Mouse (Mus musculus) hematopoietic stem cell, adult 5-6 weeks (primary cell): ENCODE measurements around the gene Tbc1d30. TPM values are rescaled to one million over a fixed set of nuclear protein-coding genes. Genes with fewer than 3 reads are reported as not detected.
A peak's percentile ranks its signal among the peaks of the same experiment; 100 is the strongest.

Experiments used
- ATAC-seq, 2 experiments: fragments of 125-278 bp in 1 of 2; replicated peaks in 1 of 2; 2 replicates each; pipeline ENCODE4 v1.8.0; 2016 to 2017; ENCODE audit warnings: inconsistent platforms in 2 of 2, mild to moderate bottlenecking in 2 of 2, moderate number of reproducible peaks in 2 of 2, low read depth in 1 of 2, moderate TSS enrichment in 1 of 2; ENCODE audit not compliant: low FRiP score in 2 of 2, poor library complexity in 2 of 2, severe bottlenecking in 2 of 2, insufficient read depth in 1 of 2, low TSS enrichment in 1 of 2
- total RNA-seq: library from RNA; stranded (forward); fragments of 172-1452, 232-1000 nt; gene quantifications from 2 replicates; pipeline ENCODE4 v1.2.3, GENCODE M21; 2017

Tbc1d30 gene
- total RNA-seq: 0.63 and 1.7 TPM in 2 replicates

DNA sequence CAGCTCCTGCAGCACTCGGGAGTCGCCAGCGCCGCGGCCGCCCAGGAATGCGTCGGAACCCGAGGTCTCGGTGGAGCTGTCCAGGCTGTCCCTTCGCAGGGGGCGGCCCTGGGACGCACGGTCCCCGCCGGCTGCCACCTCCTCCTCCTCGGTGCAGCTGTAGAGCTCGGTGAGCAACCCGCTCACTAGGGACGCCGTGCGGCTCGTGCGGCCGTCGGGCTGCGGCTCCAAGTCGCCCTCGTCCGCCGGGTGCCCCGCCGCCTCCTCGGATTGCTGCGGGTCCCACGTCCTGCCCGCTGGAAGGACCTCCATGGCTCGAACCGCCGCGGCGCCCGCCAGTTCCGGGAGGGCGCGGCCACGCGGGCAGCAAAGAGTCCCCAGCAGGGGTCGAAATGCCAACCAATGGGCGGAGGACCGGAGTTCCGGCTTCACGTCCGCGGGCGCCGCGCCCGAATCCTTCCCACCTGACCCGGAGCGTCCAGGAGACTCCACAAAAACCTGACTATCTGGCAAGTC lies at the start of gene Tbc1d30:
Gene Tbc1d30 (minus strand): TSS at position 213 of the 516 bp plus-strand sequence.
- peak; percentile 67 to 80; a peak in 3 of 4 replicates for ATAC-seq

DNA sequence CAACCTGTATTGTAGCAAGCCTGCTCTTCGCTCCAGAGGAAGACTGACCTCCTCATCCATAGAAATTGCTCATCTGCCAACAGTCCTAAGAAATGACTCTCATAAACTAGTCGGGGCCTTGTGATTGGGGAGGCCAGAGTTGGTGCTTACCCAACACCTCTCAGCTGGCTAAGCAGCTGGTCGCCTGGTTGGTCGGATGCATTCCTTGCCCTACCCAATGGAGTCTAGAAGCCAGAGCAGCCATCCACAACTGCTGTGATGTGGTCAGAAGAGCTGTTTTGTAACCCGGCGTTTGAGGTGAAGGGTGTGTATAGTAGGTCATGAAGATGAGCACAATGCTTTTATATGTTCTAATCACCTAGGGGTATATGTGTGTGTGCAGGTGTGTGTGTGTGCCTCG lies 47.5 kb upstream of the Tbc1d30 start:
- no peak for ATAC-seq

DNA sequence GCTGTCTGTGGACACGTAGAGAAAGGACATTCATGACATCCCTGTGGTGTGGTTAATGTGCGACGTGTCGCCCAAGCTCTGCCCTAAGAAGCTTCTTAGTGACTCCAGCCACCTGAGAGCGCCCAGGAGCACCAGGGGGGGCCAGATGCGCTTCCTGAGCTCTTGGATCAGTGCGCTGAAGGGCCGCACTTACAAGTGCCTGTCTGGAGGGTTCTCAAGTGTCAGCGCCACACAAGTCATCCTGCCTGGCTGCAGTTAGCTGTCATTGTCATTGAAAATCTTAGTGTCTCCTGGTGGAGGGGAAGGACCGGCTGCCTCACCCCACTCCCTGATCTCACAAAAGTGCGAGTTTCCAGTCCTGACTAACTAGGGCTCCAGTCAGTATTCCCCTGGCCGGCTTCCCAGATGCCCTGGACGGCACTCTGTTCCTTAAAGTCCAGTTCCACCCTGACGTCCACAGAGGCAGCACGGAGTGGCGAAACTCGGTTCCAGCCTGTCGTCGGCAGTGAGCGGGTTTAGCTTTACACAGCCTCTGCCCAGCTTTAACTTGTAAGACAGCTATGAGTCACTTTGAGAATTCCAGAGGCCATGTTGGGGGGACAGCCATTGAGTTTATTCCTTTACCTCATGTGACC lies 44.6 kb upstream of the Tbc1d30 start:
- ATAC-seq: no peak

DNA sequence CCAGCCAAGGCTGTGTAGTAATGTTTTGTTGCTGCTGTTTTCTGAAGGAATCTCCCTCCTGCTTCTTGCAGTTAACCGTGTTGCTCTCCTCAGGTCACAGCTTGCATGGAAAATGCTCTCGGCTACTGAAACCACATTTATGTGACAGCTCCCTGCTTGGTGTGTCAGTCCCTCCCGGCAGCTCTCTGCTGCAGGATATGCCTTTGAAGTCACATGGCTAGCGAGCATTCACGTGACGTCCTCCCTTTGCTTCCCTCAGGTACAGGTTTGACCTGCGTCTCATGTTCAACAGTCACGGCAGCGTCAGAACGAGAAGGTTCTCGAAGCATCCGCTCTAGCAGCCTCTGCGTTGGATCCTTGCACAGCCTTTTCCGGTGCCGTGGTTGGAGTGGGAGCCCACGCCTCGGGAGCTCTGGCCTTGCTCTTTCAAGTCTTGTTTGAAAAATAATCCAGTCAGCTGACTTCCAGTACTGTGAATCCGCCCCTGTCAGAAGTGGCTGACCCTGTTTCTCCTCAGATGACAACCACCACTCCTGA lies 43.8 kb upstream of the Tbc1d30 start:
- no peak for ATAC-seq

DNA sequence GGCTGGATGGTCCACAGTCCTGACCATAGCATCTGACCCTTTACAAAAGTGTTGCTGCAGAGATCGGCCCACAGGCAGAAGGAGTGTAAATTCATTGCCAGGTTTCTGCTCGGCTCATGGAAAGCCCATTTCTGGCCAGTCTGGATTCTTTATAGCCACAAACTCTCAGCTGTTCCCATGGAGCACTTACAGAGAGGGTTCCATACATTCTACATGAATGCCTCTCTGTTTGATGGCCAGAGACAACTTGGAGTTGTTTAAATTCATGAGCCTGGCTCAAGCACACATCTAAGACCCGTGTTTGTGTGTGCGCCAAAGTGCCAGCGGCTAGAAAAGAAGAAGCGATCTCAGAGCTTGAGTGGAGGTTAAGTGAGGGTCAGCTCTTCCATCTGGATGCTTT lies 43.2 kb upstream of the Tbc1d30 start:
- ATAC-seq: no peak

DNA sequence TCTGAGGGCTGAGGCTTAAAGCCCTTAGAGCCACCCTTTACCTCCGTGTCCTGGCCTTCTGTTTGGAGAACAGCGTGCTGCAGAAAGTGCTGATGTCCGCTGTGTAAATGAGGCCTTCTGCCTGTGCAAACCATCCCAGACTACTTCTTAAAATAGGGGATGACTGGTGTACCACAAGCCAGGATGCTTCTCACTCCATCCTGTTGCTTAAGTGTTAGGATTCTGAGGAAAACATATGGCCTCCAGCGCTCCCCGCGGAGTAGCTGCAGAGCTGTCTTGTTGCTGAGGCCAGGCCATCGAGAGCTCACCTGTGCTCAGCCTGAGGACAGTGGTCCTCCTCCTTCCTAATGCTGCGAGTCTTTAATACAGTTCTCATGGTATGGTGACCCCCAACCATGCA lies 40.8 kb upstream of the Tbc1d30 start:
- ATAC-seq: no peak

DNA sequence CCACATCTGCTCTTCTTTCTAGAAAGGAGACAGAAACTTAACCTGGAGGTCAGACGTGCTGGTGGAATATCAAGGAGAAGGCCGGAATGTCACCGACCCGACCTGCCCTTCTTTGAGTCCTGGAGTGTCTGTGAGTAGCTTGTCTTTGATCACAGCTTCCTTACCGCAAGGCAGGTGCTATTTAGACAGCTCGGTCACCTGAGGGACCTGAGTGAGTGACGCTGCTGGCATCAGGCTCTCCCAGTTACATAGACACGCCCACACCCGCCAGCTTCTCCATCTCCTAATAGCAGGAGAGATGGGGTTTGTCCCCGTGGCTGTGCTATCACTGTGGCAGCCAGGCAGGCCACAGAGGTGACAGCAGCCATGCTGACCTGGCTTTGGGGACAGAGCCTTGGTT lies 39.5 kb upstream of the Tbc1d30 start:
- no peak for ATAC-seq

DNA sequence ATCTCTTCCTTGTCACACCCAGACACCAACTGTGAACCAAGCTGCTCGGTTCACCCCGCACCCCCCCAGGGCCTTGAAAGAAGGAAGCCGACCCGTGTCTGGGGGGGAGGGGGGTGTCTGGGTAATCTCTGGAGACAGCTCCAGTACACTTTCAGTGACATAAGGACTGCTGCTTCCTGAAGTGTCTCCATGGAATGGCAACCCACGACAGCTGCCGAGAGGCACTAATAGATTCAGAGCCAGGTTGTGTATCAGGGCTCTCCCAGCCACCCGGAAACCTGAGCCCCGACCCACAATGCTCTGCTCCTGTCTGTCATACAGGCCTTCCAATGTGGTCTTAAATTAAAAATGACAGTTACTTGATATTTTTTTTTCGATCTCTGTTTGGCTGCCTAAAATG lies 35.3 kb upstream of the Tbc1d30 start:
- no peak for ATAC-seq

DNA sequence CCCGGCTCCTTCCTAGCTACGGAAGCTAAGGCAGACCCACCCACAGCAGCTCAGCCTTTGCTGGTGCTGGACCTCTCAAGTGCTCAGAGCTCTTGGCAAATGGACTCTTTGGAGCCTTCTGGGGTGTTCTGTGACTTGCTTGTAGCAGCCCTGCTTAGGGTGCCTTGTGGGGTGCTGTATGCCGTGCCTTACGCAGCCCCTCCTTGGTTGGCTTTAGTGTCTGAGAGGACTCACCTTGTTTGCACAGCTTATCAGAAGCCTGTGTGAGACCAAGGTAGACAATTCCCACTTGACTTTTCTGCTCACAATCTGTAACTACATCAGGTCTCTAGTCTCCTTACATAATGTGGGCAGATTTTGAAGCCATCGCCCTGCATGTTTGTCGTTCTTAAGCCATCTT lies 34.6 kb upstream of the Tbc1d30 start:
- no peak for ATAC-seq

DNA sequence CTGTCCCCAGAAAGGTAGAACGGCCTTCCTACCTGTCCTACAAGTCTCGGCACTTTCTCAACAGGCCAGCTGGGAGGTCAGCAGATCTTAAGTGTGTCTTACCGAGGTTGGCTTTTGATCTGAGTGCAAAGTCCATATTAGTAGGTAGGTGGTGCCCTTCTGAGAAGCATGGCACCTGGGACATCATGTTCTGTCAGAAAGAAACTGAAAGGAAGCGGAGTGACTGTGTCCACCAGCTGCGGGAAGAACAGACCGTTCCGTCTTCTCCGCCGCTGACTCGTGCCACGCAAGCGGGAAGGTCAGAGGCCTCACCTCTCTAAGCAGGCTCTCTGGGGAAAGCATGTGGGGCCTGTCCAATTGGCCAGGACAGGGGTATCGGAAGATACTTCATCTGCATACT lies 33.6 kb upstream of the Tbc1d30 start:
- ATAC-seq: no peak

DNA sequence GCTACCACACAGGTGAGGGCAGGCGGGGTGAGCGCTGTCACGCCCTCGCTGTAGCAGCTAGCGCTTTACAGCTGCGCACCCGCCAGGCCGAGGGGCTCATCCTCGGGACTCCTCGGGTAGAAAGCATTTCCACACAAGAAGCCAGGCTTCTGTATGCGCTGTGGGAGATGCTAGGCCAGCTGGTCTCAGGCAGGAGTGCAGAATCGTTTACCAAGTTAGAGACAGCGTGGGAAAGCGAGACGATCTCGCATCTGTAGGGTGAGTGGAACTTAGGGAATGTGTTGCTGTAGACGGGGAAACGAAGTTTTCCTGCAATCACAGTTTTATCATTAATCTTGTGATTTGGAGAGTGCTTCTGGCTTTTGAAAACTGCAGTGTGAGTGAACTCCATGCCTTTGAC lies 30.2 kb upstream of the Tbc1d30 start:
- no peak for ATAC-seq

DNA sequence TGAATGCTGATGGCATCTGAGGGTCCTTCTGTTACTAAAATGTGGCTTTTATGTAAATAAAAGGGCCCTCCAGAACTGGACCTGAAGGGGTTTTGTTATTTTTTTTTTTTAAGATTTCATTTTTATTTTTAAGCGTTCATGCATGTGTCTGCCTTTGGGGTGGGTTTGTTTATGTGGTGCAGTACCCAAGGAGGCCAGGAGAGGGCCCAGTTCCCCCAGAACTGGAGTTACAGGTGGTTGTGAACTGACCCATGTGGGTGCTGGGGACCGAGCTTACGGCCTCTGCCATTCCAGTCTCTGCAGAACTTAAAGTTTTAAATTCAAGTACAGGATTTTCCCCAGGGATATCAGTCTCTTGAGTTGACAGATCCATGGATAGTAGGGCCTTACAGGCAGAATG lies 28.3 kb upstream of the Tbc1d30 start:
- no peak for ATAC-seq

DNA sequence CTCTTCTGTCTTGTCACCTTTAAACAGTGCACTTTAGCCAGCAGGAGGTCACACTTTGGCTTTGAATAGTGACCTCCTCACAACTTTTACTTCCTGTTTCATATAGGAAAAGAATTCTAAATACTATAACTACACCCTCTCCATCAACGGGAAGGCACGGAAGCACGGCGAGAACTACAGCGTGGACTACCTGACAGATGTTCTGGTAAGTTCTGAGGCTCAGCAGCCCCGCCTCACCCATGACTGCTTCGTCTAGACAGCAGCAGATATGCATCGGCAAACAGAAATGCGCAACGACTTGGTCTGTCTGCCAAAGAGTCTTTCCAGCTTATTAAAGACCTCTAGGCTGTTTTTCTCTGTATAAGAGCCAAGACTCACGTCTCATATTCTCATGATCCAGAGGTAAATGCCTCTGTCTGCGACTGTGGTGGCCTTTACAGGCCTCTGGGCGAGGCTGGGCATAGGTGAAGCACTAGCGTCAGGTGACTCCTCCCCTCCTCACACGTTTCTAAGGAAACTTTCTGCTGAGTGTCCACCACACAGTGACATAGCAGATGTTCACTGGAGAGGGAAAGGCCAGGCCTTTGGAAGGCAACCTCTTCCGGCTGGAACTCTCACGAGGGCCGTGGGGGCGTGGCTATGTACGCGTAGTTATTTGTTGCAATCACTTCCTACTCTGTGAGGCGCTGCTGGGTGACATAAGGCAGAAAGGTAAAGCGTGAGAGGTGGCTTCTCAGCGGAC lies 25.6 kb upstream of the Tbc1d30 start:
- ATAC-seq: no peak; a peak in 1 of 4 replicates

DNA sequence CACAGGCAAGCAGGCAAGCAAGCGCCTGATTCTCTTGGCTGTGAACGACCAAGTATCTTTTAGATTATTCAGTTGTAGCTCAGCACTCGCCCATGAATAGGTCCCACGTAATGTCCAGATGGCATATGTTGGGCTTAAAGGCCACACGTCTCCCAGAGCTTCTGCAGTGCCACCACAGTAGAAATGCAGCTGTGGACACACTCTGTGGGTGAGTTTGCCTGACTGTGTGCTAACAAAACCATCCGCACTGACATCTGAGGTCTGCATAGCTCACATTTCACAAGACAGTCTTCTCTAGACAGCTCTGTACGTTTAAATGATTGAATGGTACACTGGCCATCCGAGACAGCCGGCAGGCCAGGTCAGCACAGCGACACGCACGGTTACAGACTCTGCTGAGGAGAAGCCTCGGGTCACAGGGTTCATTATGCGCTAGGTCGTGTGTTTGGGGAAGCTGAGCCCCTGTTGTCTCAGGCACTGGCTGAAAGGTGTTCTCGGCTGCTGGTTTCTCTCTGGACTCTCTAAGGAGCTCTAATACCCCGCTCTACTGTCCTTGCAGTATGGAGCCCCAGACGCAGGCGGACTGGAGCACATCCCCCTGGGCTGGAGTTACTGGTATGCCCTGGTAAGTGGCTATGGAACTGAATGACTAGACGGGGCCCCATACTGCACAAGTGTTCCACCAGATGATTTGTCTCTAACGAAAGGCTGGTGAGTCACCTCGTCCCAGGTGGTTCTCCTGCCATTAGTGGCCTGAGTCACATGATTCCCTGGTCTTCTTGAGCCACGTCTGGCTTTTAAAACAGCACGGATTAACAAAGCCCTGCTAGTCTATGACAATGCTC lies 24.8 kb upstream of the Tbc1d30 start:
- ATAC-seq: no peak

DNA sequence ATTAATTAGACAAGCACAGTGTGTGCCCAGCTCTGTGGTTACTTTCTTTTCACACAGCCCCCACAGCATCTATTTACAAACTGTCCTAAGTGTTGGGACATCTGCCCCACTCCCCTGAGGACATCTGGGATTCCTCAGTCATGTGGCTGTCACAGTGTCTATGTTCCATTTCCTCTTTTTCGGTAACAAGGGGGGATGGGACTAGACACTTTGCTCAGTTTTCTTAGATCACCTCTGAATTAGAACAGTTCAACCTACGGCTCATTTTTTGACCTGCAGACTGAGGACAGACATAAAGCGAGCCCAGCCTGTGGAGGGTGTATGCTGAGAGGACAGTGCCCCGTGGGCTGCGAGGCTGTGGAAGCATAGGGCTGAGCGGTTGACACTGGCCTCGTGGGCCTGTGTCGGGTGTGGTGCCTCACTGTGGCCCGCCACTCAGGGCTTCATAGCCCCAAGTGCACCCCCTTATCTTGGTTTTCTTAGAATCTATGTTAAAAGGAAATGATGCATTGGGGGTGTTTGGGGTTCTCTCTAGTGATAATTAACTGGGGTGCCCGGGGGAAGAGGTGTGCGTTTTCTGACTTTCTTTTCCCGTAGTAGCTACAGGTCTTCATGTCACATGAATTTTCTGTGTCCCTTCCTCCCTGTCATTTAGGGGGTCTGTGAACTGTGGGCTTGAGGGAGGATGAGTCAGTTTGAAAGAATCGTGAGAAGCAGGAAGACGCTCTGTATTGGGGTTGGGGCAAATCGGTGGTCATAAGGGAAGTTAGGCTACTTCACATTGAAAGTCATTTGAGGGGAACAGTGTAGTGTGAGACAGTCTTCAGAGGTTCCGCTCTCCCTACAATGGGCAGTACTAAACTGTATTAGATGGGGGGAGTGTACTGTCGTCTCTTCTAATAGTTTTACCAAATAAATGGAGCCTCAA lies 23.9 kb upstream of the Tbc1d30 start:
- peak; percentile 65 to 76; a peak in 3 of 4 replicates for ATAC-seq

DNA sequence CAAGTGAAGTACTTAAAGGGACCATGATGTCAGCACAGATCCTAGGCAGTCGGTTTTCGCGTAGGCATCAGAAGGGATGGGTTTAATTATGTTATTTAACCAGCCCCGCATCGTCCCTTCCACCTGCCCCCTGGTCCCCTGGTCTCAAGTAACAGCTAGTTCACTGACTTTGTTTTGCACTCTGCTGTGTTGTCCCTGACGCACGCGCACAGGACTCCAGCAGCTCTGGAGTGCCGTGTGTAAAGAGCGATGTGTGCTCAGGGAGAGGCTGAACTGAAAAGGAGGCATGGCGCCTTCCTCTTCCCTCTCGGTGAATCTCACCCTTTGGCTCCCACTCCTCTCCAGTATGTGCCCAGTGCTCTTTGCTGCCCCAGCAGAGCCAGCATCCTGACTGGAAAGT lies 22.9 kb upstream of the Tbc1d30 start:
- ATAC-seq: no peak

DNA sequence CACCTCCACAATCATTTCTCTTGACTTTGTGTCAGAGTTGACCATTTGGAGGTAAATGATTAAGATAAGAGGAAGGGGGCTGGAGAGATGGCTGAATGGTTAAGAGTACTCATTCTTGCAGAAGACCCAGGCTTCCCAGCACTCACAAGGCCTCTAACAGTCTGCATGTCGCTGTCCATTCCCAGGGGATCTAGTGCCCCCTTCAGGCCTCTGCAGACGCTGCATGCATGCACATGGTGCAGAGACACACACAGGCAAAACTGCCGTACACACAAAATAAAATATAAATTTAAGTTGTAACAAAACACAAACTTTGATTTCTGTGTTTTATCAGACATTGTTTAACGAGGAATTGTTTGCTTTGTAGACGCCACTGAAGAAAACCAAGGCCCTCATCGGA lies 19.7 kb upstream of the Tbc1d30 start:
- no peak for ATAC-seq
